Mouse (Mus musculus) gastrocnemius, postnatal 25 days (tissue): ENCODE data around the gene Rsph6a. TPM values are rescaled to one million over a fixed set of nuclear protein-coding genes. Genes with fewer than 3 reads are reported as not detected.
A peak's percentile ranks its signal among the peaks of the same experiment; 100 is the strongest.

Experiments
- DNase-seq: peaks from one replicate; pipeline ENCODE4 v3.0.0; 2022
- long read RNA-seq, 2 experiments: library from polyadenylated mRNA; stranded (forward); transcript quantifications; one replicate each; pipeline ENCODE4 v2.0.0; 2021
- total RNA-seq, 2 experiments: library from RNA; stranded (reverse); gene quantifications; 1 replicate in 1 of 2; 2 replicates in 1 of 2; pipeline ENCODE4 v1.2.3; 2021

Rsph6a gene
- total RNA-seq: not detected
- long read RNA-seq, experiment 1: 0 reads
- long read RNA-seq, experiment 2: 0 reads

- no peak for DNase-seq
Measured at GRCm38 (mm10) chr7:19054047-19054776, at the start of gene Rsph6a. Gene Rsph6a, plus strand, starts transcription at chr7:19054690.

GRCm38 (mm10) chr7:19005417-19006121 is 48.9 kb upstream of the Rsph6a start:
- DNase-seq: no peak

- peak; percentile 65 for DNase-seq
Measured at GRCm38 (mm10) chr7:19006476-19006875, 48.0 kb upstream of the Rsph6a start.

- DNase-seq: no peak
Measured at GRCm38 (mm10) chr7:19007026-19007977, 47.2 kb upstream of the Rsph6a start.

GRCm38 (mm10) chr7:19010581-19010980 is 43.9 kb upstream of the Rsph6a start:
- no peak for DNase-seq

- DNase-seq: no peak
Measured at GRCm38 (mm10) chr7:19012025-19012621, 42.4 kb upstream of the Rsph6a start.

- no peak for DNase-seq
Measured at GRCm38 (mm10) chr7:19012882-19013281, 41.6 kb upstream of the Rsph6a start.

GRCm38 (mm10) chr7:19014452-19014851 is 40.0 kb upstream of the Rsph6a start:
- DNase-seq: no peak

GRCm38 (mm10) chr7:19016042-19016441 is 38.4 kb upstream of the Rsph6a start:
- no peak for DNase-seq

GRCm38 (mm10) chr7:19017909-19018308 is 36.6 kb upstream of the Rsph6a start:
- no peak for DNase-seq

- no peak for DNase-seq
Measured at GRCm38 (mm10) chr7:19021048-19021447, 33.4 kb upstream of the Rsph6a start.

GRCm38 (mm10) chr7:19022189-19022958 is 32.1 kb upstream of the Rsph6a start:
- no peak for DNase-seq

GRCm38 (mm10) chr7:19023357-19023814 is 31.1 kb upstream of the Rsph6a start, which contains the start of gene Foxa3:
Gene Foxa3, minus strand, starts transcription at chr7:19023538.
- DNase-seq: peak; percentile 76

- peak; percentile 97 for DNase-seq
Measured at GRCm38 (mm10) chr7:19024096-19024506, 30.4 kb upstream of the Rsph6a start, which contains the start of gene Sympk. Gene Sympk, plus strand, starts transcription at chr7:19024377.

GRCm38 (mm10) chr7:19024581-19025255 is 29.8 kb upstream of the Rsph6a start:
- no peak for DNase-seq

GRCm38 (mm10) chr7:19028067-19028466 is 26.4 kb upstream of the Rsph6a start:
- no peak for DNase-seq

- DNase-seq: no peak
Measured at GRCm38 (mm10) chr7:19029084-19029653, 25.3 kb upstream of the Rsph6a start.

- no peak for DNase-seq
Measured at GRCm38 (mm10) chr7:19031641-19032040, 22.8 kb upstream of the Rsph6a start.

GRCm38 (mm10) chr7:19044616-19045015 is 9.9 kb upstream of the Rsph6a start:
- DNase-seq: no peak
